In genomic region chr14:30584497-30585251, GRCm38 (mm10) we compare ENCODE assay signal across 12 mouse cellular contexts. TPM values are rescaled to one million over a fixed set of nuclear protein-coding genes. Genes with fewer than 3 reads are reported as not detected.
DNase-seq lines count a peak whose midpoint lies in the region; ATAC-seq and TF ChIP-seq lines count a peak whose summit lies in the region.
"Had no signal": no experiment of that assay in that cellular context is flagged by ENCODE, and none has a peak within 500 bp of the region (broad histone marks: within the 10 kb centered on the region; RNA-seq: fewer than 3 reads in every experiment).

No protein-coding gene starts in this region.

- ATAC-seq in forebrain, embryonic 13.5 days, result no peak
- no peak for ATAC-seq in forebrain, embryonic 12.5 days (ENCODE audit: low FRiP score)
- ATAC-seq in kidney, postnatal 0 days (replicated peaks; ENCODE audit: low FRiP score, low read depth), result no peak
- ATAC-seq in limb, embryonic 14.5 days (ENCODE audit: low FRiP score, low read depth), result peak; percentile 39; the same call in 1 of the 2 replicates
- ATAC-seq in megakaryocyte, adult 5-6 weeks (ENCODE audit: poor library complexity, severe bottlenecking), result no peak

- H3K4me1 ChIP-seq in forebrain, embryonic 13.5 days, result peaks cover 22% of the 10 kb centered on the region
- peaks cover 26% of the 10 kb centered on the region for H3K4me1 ChIP-seq in forebrain, embryonic 12.5 days
- H3K4me1 ChIP-seq in kidney, postnatal 0 days (replicated peaks; ENCODE audit: insufficient read depth, low read length), result peaks cover 10% of the 10 kb centered on the region
- H3K4me1 ChIP-seq in limb, embryonic 14.5 days (ENCODE audit: control insufficient read depth, insufficient read depth, low read length), result peaks cover 22% of the 10 kb centered on the region

- no peak for DNase-seq in kidney, postnatal 0 days (ENCODE audit: low spot score)
- no peak for DNase-seq in kidney, adult 11 months
- DNase-seq in Muller cell, postnatal 12 days (ENCODE audit: inconsistent ontology term), result peak; percentile 34
- DNase-seq in limb, embryonic 14.5 days (ENCODE audit: low spot score), result no peak
- no peak for DNase-seq in gastrocnemius, adult 8-10 months (ENCODE audit: low spot score in 2 of 2)
- DNase-seq: adrenal gland, adult 8-10 months; cerebellum, adult 8-10 months; right cerebral cortex, postnatal 4 days had no signal

- H3K4me3 ChIP-seq in forebrain, embryonic 13.5 days, result no peak overlapping the region
- no peak overlapping the region for H3K4me3 ChIP-seq in forebrain, embryonic 12.5 days (replicated peaks)
- H3K4me3 ChIP-seq in kidney, postnatal 0 days (replicated peaks; ENCODE audit: low read depth, low read length), result no peak overlapping the region
- no peak overlapping the region for H3K4me3 ChIP-seq in limb, embryonic 14.5 days (replicated peaks; ENCODE audit: low read length)
- H3K4me3 ChIP-seq: limb, embryonic 15.5 days had no signal

- no peak overlapping the region for H3K4me2 ChIP-seq in forebrain, embryonic 13.5 days
- H3K4me2 ChIP-seq in forebrain, embryonic 12.5 days, result no peak overlapping the region
- no peak overlapping the region for H3K4me2 ChIP-seq in kidney, postnatal 0 days (ENCODE audit: low read length)
- no peak overlapping the region for H3K4me2 ChIP-seq in limb, embryonic 14.5 days (replicated peaks; ENCODE audit: low read depth, low read length, severe bottlenecking)
- H3K4me2 ChIP-seq: limb, embryonic 15.5 days had no signal

- peak overlapping the region; percentile 31; the same call in 1 of the 2 replicates for H3K27ac ChIP-seq in forebrain, embryonic 13.5 days
- no peak overlapping the region for H3K27ac ChIP-seq in forebrain, embryonic 12.5 days
- peak overlapping the region; percentile 19; the same call in 1 of the 2 replicates for H3K27ac ChIP-seq in kidney, postnatal 0 days
- no peak overlapping the region for H3K27ac ChIP-seq in limb, embryonic 14.5 days (replicated peaks; ENCODE audit: low read depth, low read length)
- H3K27ac ChIP-seq: limb, embryonic 15.5 days had no signal

- TF ChIP-seq POLR2A in limb, embryonic 14.5 days (IDR thresholded peaks at IDR 0.05; ENCODE audit: borderline replicate concordance, extremely low read depth, insufficient read depth, insufficient read length), result no peak

- no peaks in the 10 kb centered on the region for H3K9me3 ChIP-seq in forebrain, embryonic 13.5 days (replicated peaks)
- no peaks in the 10 kb centered on the region for H3K9me3 ChIP-seq in forebrain, embryonic 12.5 days
- H3K9me3 ChIP-seq in kidney, postnatal 0 days (replicated peaks; ENCODE audit: low read length), result no peaks in the 10 kb centered on the region
- no peaks in the 10 kb centered on the region for H3K9me3 ChIP-seq in limb, embryonic 14.5 days (ENCODE audit: control insufficient read depth, low read length)
- H3K9me3 ChIP-seq: limb, embryonic 15.5 days had no signal

- H3K36me3 ChIP-seq in forebrain, embryonic 13.5 days (ENCODE audit: poor library complexity, severe bottlenecking), result no peaks in the 10 kb centered on the region
- no peaks in the 10 kb centered on the region for H3K36me3 ChIP-seq in forebrain, embryonic 12.5 days (replicated peaks)
- H3K36me3 ChIP-seq in kidney, postnatal 0 days (ENCODE audit: insufficient read depth, low read length), result no peaks in the 10 kb centered on the region
- H3K36me3 ChIP-seq in limb, embryonic 14.5 days (ENCODE audit: control insufficient read depth, insufficient read depth, low read length), result no peaks in the 10 kb centered on the region
- H3K36me3 ChIP-seq: limb, embryonic 15.5 days had no signal

- no peaks in the 10 kb centered on the region for H3K27me3 ChIP-seq in forebrain, embryonic 13.5 days
- H3K27me3 ChIP-seq in forebrain, embryonic 12.5 days, result no peaks in the 10 kb centered on the region
- H3K27me3 ChIP-seq in kidney, postnatal 0 days (ENCODE audit: insufficient read depth, low read length), result no peaks in the 10 kb centered on the region
- H3K27me3 ChIP-seq in limb, embryonic 14.5 days (ENCODE audit: control insufficient read depth, insufficient read depth, low read length), result no peaks in the 10 kb centered on the region
- H3K27me3 ChIP-seq: limb, embryonic 15.5 days had no signal

- H3K9ac ChIP-seq in forebrain, embryonic 13.5 days, result peak overlapping the region; percentile 26; the same call in 1 of the 2 replicates
- no peak overlapping the region for H3K9ac ChIP-seq in forebrain, embryonic 12.5 days
- no peak overlapping the region for H3K9ac ChIP-seq in kidney, postnatal 0 days (ENCODE audit: low read depth, low read length)
- H3K9ac ChIP-seq in limb, embryonic 14.5 days (ENCODE audit: low read depth, low read length, severe bottlenecking), result 0 out of 2 replicates have a peak overlapping the region, but pooled peaks have one; percentile 2
- H3K9ac ChIP-seq: limb, embryonic 15.5 days had no signal

- TF ChIP-seq CTCF in kidney, postnatal 0 days (IDR thresholded peaks at IDR 0.05; ENCODE audit: low read depth), result no peak

- WGBS in forebrain, embryonic 13.5 days, result 36% methylated on average over 19 of the region's 19 CpGs
- 43% methylated on average over 19 of the region's 19 CpGs for WGBS in forebrain, embryonic 12.5 days
- 43% methylated on average over 19 of the region's 19 CpGs for WGBS in kidney, postnatal 0 days
- 52% methylated on average over 19 of the region's 19 CpGs for WGBS in limb, embryonic 14.5 days

RNA-seq across cellular contexts. Expression of gene Tkt, which starts 36.5 kb away (rescaled TPM):
- 274 and 296 TPM in 2 replicates for polyA plus RNA-seq in forebrain, embryonic 13.5 days (2015; fragmentation: Nextera tagmentation; extraction: Ambion mirVana)
- polyA plus RNA-seq in forebrain, embryonic 12.5 days (2016; fragmentation: Nextera tagmentation; extraction: Ambion mirVana), result 273 and 274 TPM in 2 replicates
- polyA plus RNA-seq in kidney, postnatal 0 days (2015; fragmentation: Nextera tagmentation; extraction: Ambion mirVana), result 238 and 253 TPM in 2 replicates
- 195 and 213 TPM in 2 replicates for polyA plus RNA-seq in limb, embryonic 14.5 days (2012; rRNA removed)
- polyA plus RNA-seq in limb, embryonic 14.5 days (2014; fragmentation: Nextera tagmentation; extraction: Ambion mirVana), result 107 and 123 TPM in 2 replicates
- 10 to 100 TPM in 3 of 4 experiments, 1 to 10 TPM in 1; 5.8 to 10.9 (median 10.6) TPM for total RNA-seq in gastrocnemius, adult 8-10 months (2022)
- 195 and 196 TPM in 2 replicates for total RNA-seq in megakaryocyte, adult 5-6 weeks (2015)
- total RNA-seq in megakaryocyte, adult 5-6 weeks (2017), result 517 and 539 TPM in 2 replicates

RNA-seq across cellular contexts. Expression of gene Prkcd, which starts 41.3 kb away (rescaled TPM):
- polyA plus RNA-seq in forebrain, embryonic 13.5 days (2015; fragmentation: Nextera tagmentation; extraction: Ambion mirVana), result 21.4 and 21.9 TPM in 2 replicates
- 25.8 and 29.0 TPM in 2 replicates for polyA plus RNA-seq in forebrain, embryonic 12.5 days (2016; fragmentation: Nextera tagmentation; extraction: Ambion mirVana)
- 44.9 and 46.9 TPM in 2 replicates for polyA plus RNA-seq in kidney, postnatal 0 days (2015; fragmentation: Nextera tagmentation; extraction: Ambion mirVana)
- 105 and 112 TPM in 2 replicates for polyA plus RNA-seq in limb, embryonic 14.5 days (2012; rRNA removed)
- 46.1 and 55.6 TPM in 2 replicates for polyA plus RNA-seq in limb, embryonic 14.5 days (2014; fragmentation: Nextera tagmentation; extraction: Ambion mirVana)
- 1 to 10 TPM; 2.3 to 8.6 (median 7.3) TPM for total RNA-seq in gastrocnemius, adult 8-10 months (2022)
- 274 and 291 TPM in 2 replicates for total RNA-seq in megakaryocyte, adult 5-6 weeks (2015)
- total RNA-seq in megakaryocyte, adult 5-6 weeks (2017), result 424 and 451 TPM in 2 replicates

Comparison
In these comparisons a context has a peak if more than half of its experiments do, and no peak if none do; other contexts are left out.
1. H3K27ac ChIP-seq: peak in forebrain, embryonic 13.5 days (single experiment) and kidney, postnatal 0 days (single experiment); none in forebrain, embryonic 12.5 days (single experiment) and limb, embryonic 14.5 days (single experiment).
2. H3K9ac ChIP-seq: peak in forebrain, embryonic 13.5 days (single experiment) and limb, embryonic 14.5 days (single experiment); none in forebrain, embryonic 12.5 days (single experiment) and kidney, postnatal 0 days (single experiment).